Mouse (Mus musculus): Measurements from ENCODE around the gene Creg2. TPM values are rescaled to one million over a fixed set of nuclear protein-coding genes. Genes with fewer than 3 reads are reported as not detected.
"Not testable (repeated sequence)": the region's sequence is repeated elsewhere in the genome, so short reads cannot be mapped to it uniquely, and the experiment has no call there.

The Creg2 gene
- polyA plus RNA-seq, 3 experiments from 2014 or later = 0.09 TPM; not detected in 2

GRCm38 (mm10) chr1:39650435-39651240 is 636 bp downstream of the Creg2 start:
- peak; percentile 10 for ATAC-seq

- no peak for ATAC-seq
Observed at GRCm38 (mm10) chr1:39649691-39650434, 1.4 kb downstream of the Creg2 start.

DNA sequence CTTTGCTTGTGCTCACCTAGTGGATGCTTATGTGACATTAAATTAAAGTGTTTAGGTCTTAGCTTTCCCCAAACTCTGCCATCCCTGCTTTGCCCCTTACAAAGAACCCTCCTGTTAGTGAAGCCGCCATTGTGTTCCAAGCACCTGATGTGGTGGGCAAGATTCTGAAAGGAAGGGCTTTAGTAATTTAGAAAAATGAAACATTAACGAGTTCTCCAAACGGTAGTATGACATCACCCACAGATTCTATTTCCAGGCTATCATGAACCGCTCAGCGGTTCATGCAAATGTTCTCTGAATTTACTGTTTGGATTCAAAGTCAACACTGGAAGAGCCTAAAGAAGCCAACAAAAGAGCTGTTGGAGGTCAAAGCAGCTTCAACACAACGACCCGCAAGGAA is 2.7 kb downstream of the Creg2 start:
- no peak for ATAC-seq

DNA sequence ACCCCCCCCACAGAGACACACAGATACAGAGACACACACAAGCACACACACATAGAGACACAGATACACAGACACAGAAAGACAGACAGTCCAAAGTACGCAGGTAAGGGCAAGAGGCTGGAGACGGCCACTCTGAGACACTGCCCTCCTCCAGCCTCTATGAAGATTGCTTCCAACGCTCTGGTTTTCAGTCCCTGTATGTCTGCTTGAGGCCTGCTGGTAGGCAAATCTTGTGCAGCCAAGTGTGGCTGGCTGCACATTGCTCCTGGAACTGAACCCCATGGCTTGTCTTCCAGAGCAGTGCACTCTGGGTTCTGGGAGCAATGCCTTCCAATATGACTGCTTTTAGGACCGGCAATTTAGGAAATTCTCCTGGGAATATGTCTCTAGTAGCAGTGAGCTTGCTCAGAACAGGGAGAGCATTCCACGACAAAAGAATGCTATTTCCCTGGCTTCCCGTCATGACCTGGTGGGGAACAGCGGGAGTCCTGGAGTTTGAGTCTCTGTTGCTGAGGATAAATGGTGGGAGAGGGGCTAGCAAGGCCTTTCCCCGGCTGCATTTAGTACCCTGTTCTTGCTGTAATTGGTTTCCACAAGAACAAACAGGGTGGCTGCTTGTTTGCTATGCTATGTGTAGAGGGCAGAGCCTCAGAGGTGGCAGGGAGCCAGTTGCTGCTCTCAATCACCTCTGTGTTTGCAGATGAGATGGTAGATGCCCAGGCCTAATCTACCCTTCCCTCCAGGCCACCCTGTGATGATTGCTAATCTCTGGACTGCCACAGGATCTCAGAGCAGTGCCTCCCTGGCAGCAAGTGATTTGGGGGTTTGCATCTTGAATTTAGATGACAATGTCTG is 5.1 kb downstream of the Creg2 start:
- ATAC-seq = no peak

DNA sequence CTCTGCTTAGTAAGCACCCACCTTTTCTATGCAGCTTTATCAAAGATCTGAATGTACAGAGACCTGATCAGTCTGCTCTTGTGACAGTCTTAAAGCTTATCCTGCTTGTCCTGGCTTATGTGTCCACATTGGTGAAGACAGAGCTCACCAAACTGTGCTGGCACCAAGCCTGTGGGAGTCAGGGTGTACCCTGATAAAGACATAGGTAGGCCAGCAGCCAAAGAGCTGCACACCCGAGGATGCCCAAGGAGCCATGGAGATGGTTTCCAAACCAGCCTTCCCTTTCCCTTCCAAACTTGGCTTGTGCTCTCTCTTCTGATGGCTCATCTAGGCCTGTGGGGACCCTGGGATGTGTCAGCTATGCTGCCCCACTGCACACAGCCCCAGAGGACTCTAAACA is 6.9 kb downstream of the Creg2 start:
- no peak for ATAC-seq

GRCm38 (mm10) chr1:39641667-39642066 is 9.6 kb downstream of the Creg2 start:
- no peak for ATAC-seq

DNA sequence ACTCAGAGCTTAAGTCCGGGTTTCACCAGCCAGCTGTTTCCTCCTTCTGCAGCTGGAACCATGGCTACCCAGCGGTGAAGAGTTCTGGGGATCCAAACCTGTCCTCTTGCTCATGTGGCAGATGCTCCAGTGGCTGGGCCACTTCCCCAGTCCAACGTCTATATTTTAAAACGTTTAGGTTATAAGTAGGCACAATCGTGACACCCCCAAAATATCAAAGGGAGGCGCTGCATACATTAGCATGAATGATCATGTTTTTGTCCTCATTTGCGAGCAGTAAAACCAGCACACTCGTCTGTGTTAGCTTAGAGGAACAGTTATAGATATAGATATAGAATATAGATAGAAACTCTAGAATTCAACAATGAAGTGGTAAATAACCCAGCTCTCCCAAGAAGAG is 14.1 kb downstream of the Creg2 start:
- no peak for ATAC-seq

DNA sequence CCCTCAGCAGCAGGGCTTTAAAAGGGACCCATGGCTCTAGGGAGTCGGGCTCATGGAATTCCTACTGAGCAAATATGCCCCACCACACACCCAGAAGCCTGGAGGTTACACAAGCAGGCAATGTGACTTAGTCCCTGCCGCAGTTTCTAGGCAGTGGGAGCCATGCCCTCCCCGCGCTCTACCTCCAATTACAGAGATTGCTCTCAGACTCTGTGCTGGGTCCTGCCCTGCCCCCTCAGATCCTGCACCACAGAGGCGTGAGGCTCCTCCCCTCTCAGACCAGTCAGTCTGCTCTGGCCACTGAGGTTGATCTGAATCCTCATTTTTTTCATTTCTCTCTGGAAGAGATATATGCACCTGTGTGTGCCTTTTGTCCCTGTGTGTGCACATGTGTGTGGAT is 14.6 kb downstream of the Creg2 start:
- ATAC-seq = no peak

- no peak for ATAC-seq
Observed at GRCm38 (mm10) chr1:39636196-39636595, 15.1 kb downstream of the Creg2 start.

DNA sequence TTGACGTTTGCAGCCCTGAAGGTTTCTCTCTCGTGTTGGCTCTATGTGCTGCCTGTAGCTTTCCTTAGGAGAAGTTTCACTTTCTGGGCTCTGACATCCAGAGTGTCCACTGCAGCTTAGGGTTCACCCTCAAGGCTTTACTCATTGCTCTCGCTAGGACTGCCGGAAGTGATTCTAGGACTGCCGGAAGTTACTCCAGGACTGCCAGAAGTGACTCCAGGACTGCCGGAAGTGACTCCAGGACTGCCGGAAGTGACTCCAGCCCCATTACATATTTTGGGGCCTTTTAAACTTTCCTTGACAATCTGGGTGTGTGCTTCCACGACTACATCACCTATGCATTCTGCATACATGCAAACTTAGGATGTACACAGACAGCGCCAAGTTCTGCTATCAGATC is 22.7 kb downstream of the Creg2 start:
- ATAC-seq = no peak

DNA sequence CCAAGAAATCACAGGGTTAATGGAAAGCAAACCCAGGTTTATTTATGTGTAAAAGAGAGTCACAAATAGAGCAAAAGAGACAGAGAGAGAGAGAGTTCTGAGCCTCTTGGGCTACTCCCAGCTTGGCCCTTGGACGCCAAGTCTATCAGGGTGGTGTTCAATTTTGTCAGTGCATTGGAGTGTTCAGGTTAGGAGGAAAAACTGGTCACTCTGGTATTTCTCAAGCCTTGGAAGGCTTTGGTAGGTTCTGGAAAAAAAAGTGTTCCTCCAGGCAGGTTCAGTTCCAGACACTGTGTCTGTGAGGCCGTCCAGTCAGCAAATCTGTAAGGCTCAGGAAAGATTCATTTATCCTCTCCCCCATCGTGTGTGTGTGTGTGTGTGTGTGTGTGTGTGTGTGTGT is 25.8 kb downstream of the Creg2 start:
- ATAC-seq = no peak

DNA sequence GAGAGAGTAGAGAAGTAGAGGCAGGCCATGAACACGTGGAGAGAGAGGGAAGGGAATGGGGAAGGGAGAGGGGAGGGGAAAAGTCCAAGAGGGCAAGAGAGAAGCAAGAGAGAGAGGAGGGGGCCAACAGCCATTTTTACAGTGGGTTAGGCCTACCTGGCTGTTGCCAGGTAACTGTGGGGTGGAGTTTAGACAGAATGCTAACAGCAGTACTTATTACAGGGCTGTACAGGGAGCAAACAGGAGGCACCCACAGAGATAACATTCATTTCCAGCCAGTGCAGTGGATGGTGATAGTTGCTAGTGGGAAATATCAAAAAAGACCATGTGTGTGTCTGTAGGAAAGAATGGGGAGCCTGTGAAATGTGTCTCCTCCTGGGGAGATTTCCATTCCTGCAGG is 27.5 kb downstream of the Creg2 start:
- ATAC-seq = no peak

DNA sequence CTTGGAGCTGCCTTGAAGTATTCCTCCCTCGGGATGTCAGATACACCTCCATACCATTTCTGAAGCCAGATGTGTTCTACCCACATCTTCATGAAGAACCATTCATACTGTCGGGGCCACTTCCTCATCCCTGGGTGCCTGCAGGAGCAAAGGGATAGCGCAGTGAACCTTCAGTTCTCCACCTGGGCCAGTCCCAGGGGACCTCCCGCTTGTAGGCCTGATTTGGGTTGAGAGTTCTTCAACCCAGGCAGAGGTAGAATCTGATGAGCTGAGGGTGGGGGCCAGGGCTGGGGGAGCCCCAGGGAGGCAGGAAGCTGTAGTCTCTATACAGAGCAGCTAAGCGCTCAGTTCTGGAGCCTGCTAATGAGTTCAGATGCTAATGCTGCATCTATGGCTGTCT is 28.2 kb downstream of the Creg2 start:
- ATAC-seq = no peak

GRCm38 (mm10) chr1:39618524-39618923 is 32.8 kb downstream of the Creg2 start:
- ATAC-seq = no peak

- no peak for ATAC-seq
Observed at GRCm38 (mm10) chr1:39615526-39615925, 35.7 kb downstream of the Creg2 start.

DNA sequence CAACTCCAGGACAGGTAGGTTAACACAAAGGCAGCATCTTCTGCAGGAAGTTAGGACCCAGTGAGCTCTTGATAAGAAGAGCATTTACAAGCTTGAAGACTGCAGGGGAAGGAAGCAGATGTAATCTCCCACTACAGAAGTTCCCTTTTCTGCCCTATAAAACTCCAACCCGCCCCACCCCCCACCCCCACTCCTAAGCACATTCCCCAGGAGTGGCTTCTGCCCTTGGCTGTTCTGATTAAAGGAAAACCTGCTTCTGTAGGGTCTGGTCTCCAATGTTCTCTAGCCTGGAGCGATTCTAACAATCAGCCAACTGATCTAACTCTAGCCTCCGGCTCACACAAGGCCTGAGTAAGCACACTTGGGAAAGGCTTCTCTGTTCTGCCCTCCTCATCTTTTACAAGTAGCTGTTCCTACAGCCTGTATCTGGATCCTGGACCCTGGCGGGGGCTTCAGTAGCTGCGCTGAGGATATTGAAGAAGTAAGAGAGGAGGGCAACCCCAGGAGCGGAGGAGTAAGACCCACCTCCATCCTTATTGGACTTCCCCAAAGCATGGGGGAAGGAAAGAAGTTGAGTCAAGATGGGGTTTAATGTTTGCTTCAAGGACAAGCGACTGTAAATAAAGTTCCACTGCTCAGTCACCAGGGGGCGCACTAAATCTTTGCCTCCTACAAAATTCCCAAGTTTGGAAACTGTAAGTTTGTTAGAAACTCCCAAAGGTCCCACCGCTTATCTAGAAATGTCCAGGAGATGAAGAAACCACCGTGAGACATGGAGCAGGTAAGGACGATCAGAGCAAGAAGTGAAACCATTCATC is 36.6 kb downstream of the Creg2 start:
- no peak for ATAC-seq

DNA sequence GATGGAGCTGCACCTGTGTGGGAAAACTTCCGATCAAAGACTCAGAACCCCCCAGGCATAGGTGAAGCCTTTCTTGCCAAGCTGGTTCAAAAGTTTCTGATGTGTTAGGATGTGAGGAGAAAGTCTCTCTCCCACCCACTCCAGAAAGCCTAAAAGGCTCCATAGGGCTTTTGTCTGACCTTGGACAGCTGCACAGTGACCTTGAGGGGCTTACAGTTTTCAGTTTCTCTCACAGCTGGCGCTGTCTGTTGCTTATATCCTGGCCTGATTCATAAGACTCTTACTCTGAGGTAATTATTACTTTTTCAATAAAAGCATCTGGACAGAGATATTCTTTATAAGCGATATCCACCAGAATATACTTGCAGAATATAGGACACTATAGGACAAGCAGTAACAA is 38.2 kb downstream of the Creg2 start:
- no peak for ATAC-seq

GRCm38 (mm10) chr1:39612491-39612890 is 38.8 kb downstream of the Creg2 start:
- no peak for ATAC-seq

DNA sequence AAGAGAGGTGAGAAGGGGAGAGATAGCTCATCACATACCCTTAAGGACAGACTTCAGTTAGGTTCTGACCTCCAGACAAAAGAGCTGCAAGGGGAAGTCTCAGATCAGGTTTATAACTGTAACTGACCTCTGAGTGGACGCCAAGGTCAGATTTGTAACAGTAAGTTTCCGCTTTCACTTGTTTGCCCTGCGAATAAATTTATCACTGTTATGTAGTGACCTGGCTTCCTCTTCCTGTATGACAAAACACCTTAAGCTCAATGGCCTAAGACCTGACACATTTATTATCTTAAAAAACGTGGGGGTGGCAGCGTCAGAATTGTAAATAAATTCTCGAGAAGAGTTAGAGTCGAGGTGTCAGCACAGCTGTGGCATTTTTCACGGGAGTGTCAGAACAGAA is 42.7 kb downstream of the Creg2 start:
- no peak for ATAC-seq

GRCm38 (mm10) chr1:39602477-39602876 is 48.8 kb downstream of the Creg2 start:
- ATAC-seq = no peak

GRCm38 (mm10) chr1:39598726-39599125 is 52.5 kb downstream of the Creg2 start:
- no peak for ATAC-seq

GRCm38 (mm10) chr1:39597135-39597534 is 54.1 kb downstream of the Creg2 start:
- ATAC-seq = not testable (repeated sequence)
